Mouse (Mus musculus) urinary bladder, postnatal 25 days (tissue): Measurements from ENCODE around the gene 6330403K07Rik.

Experiments used
- DNase-seq: peaks from one replicate; pipeline ENCODE4 v3.0.0; 2022; ENCODE audit warnings: low spot score

The 6330403K07Rik gene

GRCm38 (mm10) chr11:70982557-70983228, 50.6 kb downstream of the 6330403K07Rik start, which contains the start of gene C1qbp:
Gene C1qbp, minus strand, starts transcription at chr11:70983026.
- peak; percentile 99 for DNase-seq

- DNase-seq = no peak
These were observed 51.3 kb downstream of the 6330403K07Rik start for GRCm38 (mm10) chr11:70982030-70982429.
